Mouse (Mus musculus) gastrocnemius, adult 2 months (tissue): ENCODE results near the gene Zfp940. TPM values are rescaled to one million over a fixed set of nuclear protein-coding genes. Genes with fewer than 3 reads are reported as not detected.

ENCODE experiments used
- DNase-seq: peaks from one replicate; pipeline ENCODE4 v3.0.0; 2022
- H3K27ac ChIP-seq: fragments of 200-600 bp; 2 replicates; pipeline ENCODE4 v1.8.1; 2022; ENCODE audit warnings: mild to moderate bottlenecking
- H3K4me3 ChIP-seq: fragments of 200-600 bp; 2 replicates; pipeline ENCODE4 v1.8.1; 2022; ENCODE audit warnings: mild to moderate bottlenecking, moderate library complexity
- CTCF ChIP-seq: fragments of 200-600 bp; IDR thresholded peaks from 2 replicates; pipeline ENCODE4 v1.8.1; 2022; ENCODE audit warnings: antibody characterized with exemption, mild to moderate bottlenecking, moderate library complexity
- intact Hi-C: fragments of 180-260 bp; cut with DNase I; formaldehyde crosslinking; loops from one replicate; pipeline ENCODE4 v1.15.1; 2025
- total RNA-seq, 2 experiments: library from RNA; stranded (reverse); gene quantifications; 2 replicates each; pipeline ENCODE4 v1.2.3; 2021

Zfp940 gene
- total RNA-seq, 2 experiments from 2014 or later: 2.7 to 2.8 TPM

DNA sequence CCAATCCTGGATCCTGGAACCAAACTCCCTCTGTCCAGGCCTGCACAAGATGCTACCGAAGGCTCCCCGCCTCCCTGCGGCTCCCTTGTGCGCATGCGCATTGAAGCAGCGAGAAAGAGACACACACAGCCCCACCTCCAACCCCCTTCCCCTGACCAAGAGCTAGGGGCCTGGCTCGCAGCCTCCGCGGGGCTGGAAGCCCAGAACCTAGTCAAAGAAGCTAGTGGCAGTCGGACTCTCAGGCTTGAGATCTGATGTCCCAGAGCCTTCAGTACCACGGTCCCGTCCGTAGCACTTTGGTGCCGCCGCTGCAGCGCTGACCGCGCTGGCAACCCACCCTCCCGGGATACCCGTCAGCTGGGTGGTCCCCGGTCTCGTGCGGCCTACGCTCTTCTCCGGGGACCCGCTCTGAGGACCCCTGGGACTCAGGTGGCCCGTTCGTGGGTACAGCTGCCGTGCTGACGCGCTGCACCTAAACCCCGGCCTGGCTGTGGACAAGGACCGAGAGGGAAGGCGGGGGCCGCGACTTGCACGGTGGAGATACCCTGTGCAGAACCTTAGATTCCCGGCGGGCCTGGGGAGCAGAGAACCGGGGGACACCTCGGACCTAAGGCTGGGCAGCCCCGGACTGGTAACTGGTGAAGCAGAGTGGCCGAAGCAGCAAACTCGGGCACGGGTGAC lies 69.5 kb downstream of the Zfp940 start, which contains the start of gene Zfp30:
TSS of gene Zfp30 (plus strand) at position 128 of the 681 bp plus-strand sequence.
- intact Hi-C loops: no loop called here

More for the DNA sequence above, 69.5 kb downstream of the Zfp940 start, which contains the start of gene Zfp30:
- no peak for TF ChIP-seq CTCF
- peak within 1 kb of the TSS; percentile 93 for H3K4me3 ChIP-seq
- H3K27ac ChIP-seq: peak within 1 kb of the TSS; percentile 90
- DNase-seq: peak; percentile 89

Other genes with a start within 250 kb of the Zfp940 start
- gene Catsperg2, start 126.6 kb downstream of the Zfp940 start, total RNA-seq: not detected
- gene Zfp84, start 85.1 kb downstream of the Zfp940 start, total RNA-seq: 1 to 10 TPM; 6.2 to 8.8 TPM
- 1 to 10 TPM; 1.8 to 2.6 TPM for gene Zfp30, start 69.7 kb downstream of the Zfp940 start, total RNA-seq
- 10 to 100 TPM in 1 of 2 experiments, 1 to 10 TPM in 1; 10.0 to 10.6 TPM for gene Zfp790, start 37.6 kb downstream of the Zfp940 start, total RNA-seq
- gene Zfp420, start 6.3 kb upstream of the Zfp940 start, total RNA-seq: 1 to 10 TPM; 2.8 to 4.3 TPM
- 1 to 10 TPM; 8.6 to 8.8 TPM for gene Zfp27, start 52.9 kb upstream of the Zfp940 start, total RNA-seq
- 1 to 10 TPM; 5.5 to 8.0 TPM for gene Zfp383, start 54.6 kb upstream of the Zfp940 start, total RNA-seq
- gene Zfp74, start 100.4 kb upstream of the Zfp940 start, total RNA-seq: 1 to 10 TPM; 5.7 to 6.6 TPM
- 10 to 100 TPM; 12.8 to 16.1 TPM for gene Zfp568, start 130.3 kb upstream of the Zfp940 start, total RNA-seq
- 1 to 10 TPM; 1.8 to 2.1 TPM for gene Zfp14, start 197.7 kb upstream of the Zfp940 start, total RNA-seq
- 1 to 10 TPM; 1.3 to 2.3 TPM for gene Zfp82, start 219.2 kb upstream of the Zfp940 start, total RNA-seq
- under 1 TPM in 1 of 2 experiments, not detected in 1; 0.59 TPM for gene Gm26920, start 236.7 kb upstream of the Zfp940 start, total RNA-seq
- gene Zfp566, start 236.9 kb upstream of the Zfp940 start, total RNA-seq: 1 to 10 TPM; 1.2 to 3.4 TPM
- 10 to 100 TPM; 33.5 to 39.2 TPM for gene Zfp260, start 241.1 kb upstream of the Zfp940 start, total RNA-seq